8 mouse cellular contexts compared by ENCODE assay signal in the genomic region with DNA sequence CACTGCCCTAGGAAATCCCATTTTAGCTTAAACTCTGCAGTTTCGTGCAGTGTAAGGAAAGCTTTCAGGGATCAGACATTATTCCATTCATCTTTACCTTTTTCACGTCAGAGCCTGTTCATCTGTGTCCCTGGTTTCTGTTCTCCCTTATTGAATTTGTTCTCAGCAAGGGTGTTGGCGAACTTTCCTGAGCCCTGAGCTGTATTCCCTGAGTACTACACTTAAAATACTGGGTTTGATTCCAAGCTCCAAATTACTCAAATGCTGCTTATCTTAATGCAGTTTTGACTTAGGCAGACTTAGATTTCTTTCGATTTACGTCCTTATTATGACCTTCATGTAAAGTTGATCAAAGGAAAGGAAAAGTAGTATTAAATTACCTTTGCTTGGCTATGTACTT. TPM values are rescaled to one million over a fixed set of nuclear protein-coding genes. Genes with fewer than 3 reads are reported as not detected.
DNase-seq lines count a peak whose midpoint lies in the region; ATAC-seq and TF ChIP-seq lines count a peak whose summit lies in the region.

No protein-coding gene starts in this region.

- H3K4me1 ChIP-seq in thymus, adult 2 months (replicated peaks; ENCODE audit: control insufficient read depth, insufficient read depth, low read length), result peaks cover 8% of the 10 kb centered on the region
- H3K4me1 ChIP-seq in liver, embryonic 12.5 days, result peaks cover 30% of the 10 kb centered on the region

- TF ChIP-seq CTCF in gastrocnemius, adult 2 months (IDR thresholded peaks at IDR 0.05), result no peak
- no peak for TF ChIP-seq CTCF in thymus, adult 2 months (IDR thresholded peaks at IDR 0.05; ENCODE audit: borderline replicate concordance, control insufficient read depth, extremely low read depth, insufficient read depth, low read length, poor library complexity)

- H3K4me2 ChIP-seq in liver, embryonic 12.5 days, result peak overlapping the region; percentile 88

- intact Hi-C loops in gastrocnemius, adult 2 months (cut with DNase I), result loop anchor here (2.0 to 10.0 kb wide), 4 partner anchors 100 to 293 kb away; a partner anchor contains a TSS

- H3K27me3 ChIP-seq in thymus, adult 2 months (ENCODE audit: control insufficient read depth, insufficient read depth, low read length), result peaks cover 2% of the 10 kb centered on the region
- H3K27me3 ChIP-seq in liver, embryonic 12.5 days (replicated peaks), result peaks cover 32% of the 10 kb centered on the region

- no peaks in the 10 kb centered on the region for H3K36me3 ChIP-seq in thymus, adult 2 months (ENCODE audit: control insufficient read depth, insufficient read depth, low read length)
- H3K36me3 ChIP-seq in liver, embryonic 12.5 days, result peaks cover 1% of the 10 kb centered on the region

- no peak for ATAC-seq in liver, embryonic 12.5 days
- no peak for ATAC-seq in monocyte, adult 5-6 weeks (replicated peaks; ENCODE audit: insufficient number of reproducible peaks, low FRiP score, low TSS enrichment, poor library complexity, severe bottlenecking)

- peak overlapping the region; percentile 86 for H3K4me3 ChIP-seq in gastrocnemius, adult 2 months
- peak overlapping the region; percentile 73; the same call in 1 of the 2 replicates for H3K4me3 ChIP-seq in thymus, adult 2 months (ENCODE audit: control insufficient read depth, insufficient read depth, low read length)
- H3K4me3 ChIP-seq in liver, embryonic 12.5 days, result peak overlapping the region; percentile 70

- no peaks in the 10 kb centered on the region for H3K9me3 ChIP-seq in liver, embryonic 12.5 days (replicated peaks)

- H3K9ac ChIP-seq in liver, embryonic 12.5 days, result peak overlapping the region; percentile 74; the same call in 1 of the 2 replicates

- no peak for DNase-seq in gastrocnemius, adult 2 months
- DNase-seq in gastrocnemius, adult 8-10 months (ENCODE audit: low spot score in 2 of 2), result no peak
- DNase-seq in thymus, adult 2 months, result no peak
- no peak for DNase-seq in thymus, postnatal 10 days (ENCODE audit: low spot score in 2 of 2)
- no peak for DNase-seq in ovary, adult 18-20 months (ENCODE audit: low spot score)
- DNase-seq in kidney, postnatal 25 days, result no peak

- 40% methylated on average over 5 of the region's 5 CpGs for WGBS in thymus, adult 2 months
- WGBS in liver, embryonic 12.5 days (ENCODE audit: insufficient replicate concordance), result 24% methylated on average over 5 of the region's 5 CpGs

- peak overlapping the region; percentile 90 for H3K27ac ChIP-seq in gastrocnemius, adult 2 months
- H3K27ac ChIP-seq in thymus, adult 2 months (ENCODE audit: control insufficient read depth, insufficient read depth, low read length), result no peak overlapping the region
- H3K27ac ChIP-seq in liver, embryonic 12.5 days, result peak overlapping the region; percentile 75

- TF ChIP-seq POLR2A in thymus, adult 2 months (IDR thresholded peaks at IDR 0.05; ENCODE audit: control insufficient read depth, extremely low read depth, insufficient read depth, low read length, poor library complexity), result no peak

RNA-seq across cellular contexts. Expression of a gene that starts 0.4 kb away (rescaled TPM):
- 10 to 100 TPM; 20.9 to 27.0 TPM for total RNA-seq in gastrocnemius, adult 2 months (2021)
- total RNA-seq in gastrocnemius, adult 8-10 months (2022), result 10 to 100 TPM; 19.6 to 31.0 (median 24.1) TPM
- polyA plus RNA-seq in thymus, adult 2 months (2012; rRNA removed), result 5.7 and 7.1 TPM in 2 replicates
- 50.7 and 51.3 TPM in 2 replicates for polyA plus RNA-seq in liver, embryonic 12.5 days (2016; fragmentation: Nextera tagmentation; extraction: Ambion mirVana)
- total RNA-seq in monocyte, adult 5-6 weeks (2017), result 7.5 to 20.5 TPM (median 10.5 TPM) in 3 replicates
